Mouse (Mus musculus) cerebellum, adult 18-20 months (tissue): ENCODE results near the gene Runx2.

Source experiments
- DNase-seq, 2 experiments: peaks; one replicate each; pipeline ENCODE4 v3.0.0; 2021

The Runx2 gene

DNA sequence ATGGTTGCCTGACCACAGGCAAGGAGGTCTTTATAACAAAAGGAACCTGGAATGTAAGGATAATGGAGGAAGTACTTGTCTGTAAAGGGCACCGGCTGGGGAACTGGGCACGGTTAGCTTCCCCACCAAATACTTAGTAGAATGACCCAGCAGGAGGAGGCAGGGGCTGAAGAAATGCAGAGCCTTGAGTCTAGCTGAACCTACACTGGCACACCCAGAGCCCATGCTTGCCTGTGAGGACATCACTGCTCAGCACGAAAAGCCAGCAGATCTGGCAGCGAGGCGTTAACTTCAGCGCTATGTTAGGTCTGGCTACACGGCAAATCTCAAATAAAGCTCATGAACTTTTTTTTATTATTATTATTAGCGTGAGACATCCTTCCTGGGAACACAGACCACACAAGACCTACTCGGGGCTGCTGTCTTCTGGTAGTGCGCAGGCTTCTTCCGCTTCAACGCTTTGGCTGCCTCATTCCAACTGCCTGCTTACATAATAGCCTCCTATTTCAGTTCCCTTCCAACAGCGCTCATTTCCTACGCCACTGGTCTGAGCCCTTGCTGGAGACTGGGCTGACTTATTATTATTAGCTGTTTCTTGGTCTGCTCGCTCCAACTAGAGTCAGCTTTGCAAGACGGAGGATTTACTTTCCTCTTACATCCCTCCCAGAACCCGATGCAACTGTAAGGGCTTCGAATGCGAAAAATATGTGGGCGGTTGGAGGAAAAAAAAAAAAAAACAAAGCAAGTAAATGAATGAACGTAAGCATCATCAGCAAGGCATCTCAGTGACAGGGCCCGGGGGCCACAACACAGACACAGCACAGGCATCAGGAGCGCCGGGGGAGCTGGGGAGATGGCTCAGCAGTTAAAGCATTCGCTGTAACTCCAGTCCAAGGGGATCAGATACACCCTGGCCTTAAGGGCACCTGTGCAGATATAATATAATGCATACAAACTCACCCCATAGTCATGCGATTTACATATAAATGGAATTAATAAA lies 200.6 kb downstream of the Runx2 start:
- DNase-seq, result peak; percentile 83 to 88

DNA sequence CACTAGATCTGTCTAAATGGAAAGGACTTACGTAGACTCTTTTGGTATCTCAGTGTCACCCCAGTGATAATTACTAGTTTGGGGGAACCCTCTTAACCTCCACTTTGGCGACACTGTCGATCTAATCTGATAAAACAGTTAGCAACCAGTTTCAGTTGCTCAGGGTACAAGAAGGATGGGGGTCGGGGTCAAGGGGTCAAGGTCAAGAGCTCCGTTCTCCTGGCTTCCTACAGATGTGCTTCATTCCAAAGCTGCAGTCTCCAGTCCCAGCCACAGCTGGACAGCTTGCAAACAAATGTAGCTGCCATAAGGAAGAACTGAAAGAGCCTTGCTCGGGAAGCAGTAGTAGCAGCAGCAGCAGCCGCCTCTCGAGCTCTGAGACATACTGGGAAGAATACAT lies 202.0 kb downstream of the Runx2 start:
- peak in 1 of 2 experiments; percentile 17 for DNase-seq

DNA sequence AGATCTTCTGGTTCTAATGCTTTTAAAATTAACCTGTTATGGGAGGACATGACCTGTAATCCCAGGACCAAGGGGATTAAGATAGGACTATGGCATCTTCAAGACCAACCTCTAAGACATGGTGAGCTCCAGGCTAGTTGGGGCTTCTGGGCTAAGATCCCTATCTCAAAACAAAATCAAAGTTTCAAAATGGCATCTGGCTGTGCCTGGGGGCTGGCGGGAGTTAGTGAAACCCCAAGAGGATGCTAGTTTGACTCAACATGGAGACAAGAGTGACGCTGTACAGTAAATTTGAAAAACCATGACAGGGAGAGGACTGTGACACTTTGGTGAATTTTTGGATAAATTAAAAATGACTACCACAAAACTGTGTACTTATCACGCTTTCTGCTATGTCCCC lies 202.6 kb downstream of the Runx2 start:
- DNase-seq, result no peak

DNA sequence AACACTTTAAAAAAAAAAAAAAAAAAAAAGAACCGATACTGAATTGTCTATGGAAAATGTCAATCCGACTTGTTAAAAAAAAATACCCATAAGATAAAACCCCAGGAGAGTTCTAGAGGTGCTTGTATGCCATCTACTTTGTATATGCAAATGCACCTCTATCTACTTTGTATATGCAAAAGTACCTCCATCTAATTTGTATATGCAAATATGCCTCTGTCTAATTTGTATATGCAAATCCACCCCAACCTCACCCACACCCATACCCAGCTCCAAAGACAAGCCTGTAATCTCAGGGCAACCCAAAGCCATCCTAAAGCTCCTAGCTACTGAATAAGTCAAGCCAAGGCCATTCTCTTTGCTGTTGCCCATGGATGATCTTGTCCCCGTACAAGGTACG lies 203.1 kb downstream of the Runx2 start:
- DNase-seq, result no peak

DNA sequence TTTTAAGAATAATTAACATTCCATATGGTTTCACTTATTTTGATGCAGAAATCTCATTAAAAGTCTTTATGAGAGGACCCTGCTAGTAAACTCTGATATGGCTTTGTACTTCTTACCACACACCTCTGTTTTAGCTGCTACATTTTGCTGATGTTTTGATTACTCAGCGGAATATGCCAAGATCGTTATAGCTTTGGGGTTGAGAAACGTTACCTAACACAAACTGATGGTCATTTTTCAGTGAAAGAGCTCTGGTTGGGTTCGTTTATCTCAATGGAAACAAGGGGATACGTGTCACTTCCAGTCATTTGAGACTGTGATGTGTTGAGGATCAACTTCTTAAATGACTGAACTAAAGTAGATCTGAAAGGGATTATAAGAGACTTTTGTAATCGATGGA lies 203.8 kb downstream of the Runx2 start:
- no peak for DNase-seq

DNA sequence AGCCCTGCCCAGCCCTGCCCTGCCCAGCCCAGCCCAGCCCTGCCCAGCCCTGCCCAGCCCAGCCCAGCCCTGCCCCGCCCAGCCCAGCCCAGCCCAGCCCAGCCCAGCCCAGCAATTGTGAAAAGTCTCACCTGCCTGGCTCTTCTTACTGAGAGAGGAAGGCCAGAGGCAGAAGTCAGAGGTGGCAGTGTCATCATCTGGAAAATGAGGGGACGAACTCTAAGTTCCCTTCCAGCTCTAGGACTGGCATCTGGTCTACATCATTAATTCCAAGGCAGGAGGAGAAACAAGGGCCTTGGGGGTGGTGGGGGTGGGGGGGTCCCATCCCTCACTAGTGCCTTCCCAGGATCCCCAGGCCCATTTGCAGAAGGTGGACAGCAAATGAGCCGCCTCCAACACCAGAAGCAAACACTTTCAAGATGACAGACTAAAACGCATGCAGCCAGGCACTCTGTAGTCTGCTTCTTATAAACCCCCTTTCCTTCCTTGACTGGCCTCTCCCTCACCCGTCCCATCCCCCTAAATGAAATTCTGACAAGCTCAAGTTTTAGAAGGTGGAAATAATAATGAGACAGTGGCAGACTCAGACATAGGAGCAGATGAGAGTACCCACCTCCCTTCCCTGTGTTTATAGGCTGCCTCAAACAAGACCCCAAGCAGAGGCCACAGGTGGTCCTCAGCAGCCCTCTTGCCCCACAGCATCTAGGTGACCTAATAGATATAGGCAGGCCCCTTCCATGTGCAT lies 204.5 kb downstream of the Runx2 start:
- DNase-seq, result no peak

DNA sequence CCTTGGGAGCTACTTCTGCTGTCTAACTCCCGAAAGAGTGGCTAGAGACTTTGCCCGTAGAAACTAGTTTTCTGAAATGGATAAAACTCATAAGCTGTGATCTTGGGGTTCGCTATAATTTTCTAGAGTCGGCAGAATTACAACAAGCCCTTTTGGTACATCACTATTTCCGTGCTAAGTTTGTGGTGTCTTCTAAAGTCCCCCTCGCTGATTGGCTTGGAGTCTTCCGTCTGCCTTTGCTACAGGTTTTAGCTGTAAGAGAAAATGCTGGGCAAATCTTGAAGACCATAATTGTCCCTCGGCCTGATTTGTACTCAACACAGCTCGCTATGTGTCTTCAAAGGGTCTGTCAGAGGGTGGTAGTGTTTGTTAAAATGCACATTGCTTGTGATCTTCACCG lies 205.2 kb downstream of the Runx2 start:
- DNase-seq, result no peak

DNA sequence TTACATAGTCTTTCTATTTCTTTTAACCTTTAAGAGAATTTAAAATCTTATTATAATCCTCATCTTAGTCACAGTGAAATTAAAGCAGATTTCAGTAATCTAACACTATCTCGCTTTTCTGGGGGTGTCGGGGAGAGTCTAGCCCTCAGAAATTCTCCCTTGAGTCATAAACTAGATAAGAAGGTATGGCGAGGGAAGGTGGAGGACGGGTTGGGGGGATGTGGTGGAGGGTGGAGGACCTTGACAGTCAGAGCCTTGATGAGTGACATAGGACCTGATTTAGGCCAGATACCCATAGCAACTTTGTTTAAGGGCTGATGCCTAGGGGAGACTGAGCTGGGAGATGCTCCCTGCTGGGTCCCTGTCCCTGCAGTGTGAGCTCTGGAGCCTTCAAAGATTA lies 205.7 kb downstream of the Runx2 start:
- DNase-seq, result no peak

DNA sequence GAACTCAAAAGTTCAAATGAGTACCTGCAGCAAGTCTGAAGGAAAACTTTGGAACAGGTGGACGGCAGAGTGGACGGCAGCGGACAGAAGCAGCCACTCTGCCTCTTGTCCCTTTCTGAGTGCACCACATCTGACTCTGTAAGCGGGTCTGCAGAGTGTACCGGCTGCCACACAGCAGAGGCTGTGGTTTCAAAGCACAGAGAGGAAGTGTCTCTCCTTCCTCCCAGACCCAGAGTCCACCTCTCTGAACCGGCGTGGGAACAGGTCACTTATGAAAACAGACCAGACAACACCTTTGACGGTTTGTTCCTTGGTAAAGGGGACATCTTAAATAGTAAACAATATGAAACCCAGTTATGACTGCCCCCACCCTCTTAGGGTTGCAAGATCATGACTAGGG lies 207.2 kb downstream of the Runx2 start:
- no peak for DNase-seq

DNA sequence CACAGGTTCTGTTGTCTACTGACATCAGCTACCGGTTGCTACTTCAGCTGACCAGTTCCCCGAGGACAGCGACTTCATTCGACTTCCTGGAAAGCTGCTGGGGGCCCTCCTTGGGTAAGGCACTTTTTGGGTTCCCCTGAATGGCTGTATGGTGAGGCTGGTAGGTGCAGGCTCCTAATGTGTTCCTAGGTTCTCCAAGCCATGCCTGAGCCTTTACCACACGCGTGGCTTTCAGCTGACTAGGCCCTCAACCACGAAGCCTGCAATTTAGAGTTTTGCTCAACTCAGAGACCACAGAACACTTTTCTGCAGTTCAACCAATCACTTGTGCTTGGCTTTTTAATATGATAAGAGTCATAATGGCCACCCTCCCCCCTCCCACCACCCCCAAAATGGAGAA lies 208.4 kb downstream of the Runx2 start:
- DNase-seq, result no peak

DNA sequence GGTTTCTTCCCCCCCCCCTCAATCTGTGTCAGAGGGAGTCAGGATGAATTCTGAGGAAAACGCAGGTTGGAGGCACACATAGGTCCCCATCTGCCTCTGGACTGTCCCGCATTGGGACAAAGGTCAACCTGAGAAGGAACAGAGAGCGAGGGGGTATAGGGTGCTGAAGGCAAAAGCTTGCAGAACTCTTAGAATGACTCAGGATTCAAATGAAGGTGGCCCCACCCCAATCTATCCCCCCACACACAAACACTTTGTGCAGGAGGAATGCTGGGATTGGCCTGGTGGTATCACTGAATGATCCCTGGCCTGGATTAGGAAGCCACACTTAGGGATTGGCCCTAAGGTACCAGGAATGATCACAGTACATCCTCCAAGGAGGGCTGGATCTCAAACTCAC lies 208.8 kb downstream of the Runx2 start:
- DNase-seq, result no peak

DNA sequence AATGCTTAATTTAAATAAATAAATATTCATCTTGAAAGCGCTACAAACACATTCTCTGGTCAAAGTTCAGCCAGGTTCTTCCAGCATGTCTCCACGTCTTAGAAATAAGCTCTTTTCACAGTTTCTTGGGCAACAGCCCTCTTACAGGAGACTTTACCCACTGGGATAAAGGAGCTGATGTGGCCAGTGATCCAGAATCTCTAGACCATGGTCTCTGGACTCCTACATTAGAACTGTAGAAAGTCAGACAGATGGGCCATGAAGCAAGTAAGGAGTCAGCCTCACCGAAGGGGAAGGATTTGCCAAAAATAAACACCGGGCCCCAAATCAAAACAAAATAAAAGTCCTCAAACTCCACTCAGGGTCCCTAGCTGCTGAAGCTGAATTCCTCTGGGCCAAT lies 211.4 kb downstream of the Runx2 start:
- DNase-seq, result no peak

DNA sequence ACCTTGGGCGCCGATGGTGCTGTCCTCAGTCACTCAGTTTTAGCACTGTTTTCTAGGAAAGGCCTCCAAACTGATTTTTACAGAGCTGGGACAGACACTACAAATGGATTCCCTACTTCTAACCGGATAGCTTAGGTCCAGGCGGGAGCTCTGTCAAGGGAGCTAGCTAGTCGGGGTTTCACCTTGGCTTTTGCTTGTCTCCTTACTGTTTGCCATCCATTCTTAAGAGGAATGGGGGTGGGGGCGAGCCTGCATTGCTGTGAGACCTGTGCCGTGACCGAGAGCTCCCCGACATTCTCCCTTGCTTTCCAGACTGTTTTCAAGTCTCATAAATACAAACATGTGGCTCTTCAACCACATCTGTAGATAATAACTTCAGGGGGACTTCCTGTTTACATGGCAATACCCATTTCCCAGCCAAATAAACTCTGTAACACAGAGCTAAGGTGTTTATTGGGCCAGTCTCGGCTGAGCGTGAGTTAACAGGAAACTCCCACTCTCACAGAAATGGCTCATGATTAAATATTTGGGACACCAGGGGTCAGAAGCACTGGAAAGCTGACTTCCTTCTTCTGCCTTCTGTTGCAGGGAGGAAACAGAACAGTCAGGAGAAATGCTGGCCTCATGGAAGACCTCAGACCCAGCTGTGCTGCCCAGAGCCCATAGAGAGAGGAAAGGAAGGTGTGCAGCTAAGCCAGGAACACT lies 213.1 kb downstream of the Runx2 start:
- DNase-seq, result no peak

DNA sequence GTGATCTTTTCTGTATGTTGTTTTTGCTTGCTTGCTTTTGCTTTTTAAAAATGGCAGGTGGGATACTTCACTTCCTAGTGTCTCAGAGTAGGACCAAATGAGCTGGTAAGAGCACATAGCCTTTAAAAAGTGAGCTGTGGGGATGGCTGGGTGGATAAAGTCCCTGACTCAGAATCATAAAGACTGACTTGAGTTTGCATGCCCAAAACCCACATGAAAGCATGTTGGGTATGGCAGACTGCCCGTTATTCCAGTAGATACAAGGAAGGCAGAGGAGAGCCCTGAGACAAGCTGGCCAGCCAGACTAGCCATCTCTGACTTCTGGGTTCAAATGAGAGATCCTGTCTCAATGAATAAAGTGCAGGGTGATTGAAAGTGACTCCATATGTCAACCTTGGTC lies 214.7 kb downstream of the Runx2 start:
- no peak for DNase-seq

DNA sequence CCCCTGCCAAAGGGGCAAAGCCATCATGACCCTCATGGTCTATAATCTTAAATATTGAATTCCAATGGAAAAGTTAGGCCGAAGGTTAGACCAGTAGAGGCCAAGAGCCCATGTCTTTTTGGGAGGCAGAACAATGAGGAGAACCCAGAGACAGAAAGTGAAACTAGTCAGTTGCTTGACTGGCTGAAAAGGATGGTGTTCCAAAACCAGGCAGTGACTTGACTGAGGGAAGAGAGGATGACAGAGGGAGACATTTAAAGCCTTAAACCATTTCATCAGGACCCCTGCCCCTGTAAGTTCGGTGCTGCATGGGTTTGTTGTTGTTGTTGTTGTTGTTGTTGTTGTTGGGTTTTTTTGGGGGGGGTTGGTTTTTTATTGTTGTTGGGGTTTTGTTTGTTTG lies 215.5 kb downstream of the Runx2 start:
- no peak for DNase-seq

DNA sequence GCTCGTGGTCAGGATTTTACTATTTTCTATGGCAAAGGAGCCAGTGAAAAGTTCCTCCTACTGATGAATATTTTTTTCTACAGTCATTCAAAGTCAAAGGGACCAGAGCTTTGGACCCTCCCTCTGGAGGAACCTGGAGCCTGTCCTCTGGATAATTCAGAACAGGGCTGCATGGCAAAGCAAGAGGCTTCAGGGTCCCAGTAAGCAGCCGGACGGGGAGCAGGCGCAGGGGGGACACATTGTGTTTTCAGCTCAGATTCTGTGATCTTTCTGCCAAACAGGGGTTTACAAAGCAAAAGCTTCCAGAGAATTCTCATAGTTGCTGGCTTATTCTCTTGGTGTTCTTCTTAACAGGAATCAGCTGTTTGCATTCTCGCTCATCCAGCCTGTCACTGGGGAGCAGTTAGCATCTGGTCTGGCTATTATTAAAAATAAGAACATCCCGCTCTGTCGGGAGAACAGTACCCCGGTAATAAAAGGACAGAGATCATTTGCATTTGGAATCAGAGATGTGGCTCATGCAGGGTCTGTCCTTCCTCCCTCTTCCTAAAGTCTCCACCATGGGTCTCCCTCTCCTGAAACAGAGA lies 216.6 kb downstream of the Runx2 start:
- no peak for DNase-seq

DNA sequence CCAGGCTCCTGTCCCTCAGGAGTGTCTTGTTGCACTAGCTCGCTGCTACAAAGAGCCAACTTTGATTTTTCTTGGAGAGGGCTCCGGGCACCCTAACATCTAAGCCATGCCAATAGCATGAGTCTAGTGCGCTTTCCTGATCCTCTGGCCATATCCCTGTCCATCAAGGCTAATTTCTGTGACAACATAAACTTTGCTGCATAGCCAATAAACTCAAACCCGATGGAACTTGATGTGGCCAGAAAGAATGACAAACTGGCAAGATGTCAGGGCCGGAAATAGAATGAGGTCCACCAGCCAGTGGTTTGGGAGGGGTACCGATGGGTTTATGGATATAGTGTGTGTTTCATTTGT lies 221.9 kb downstream of the Runx2 start:
- no peak for DNase-seq

DNA sequence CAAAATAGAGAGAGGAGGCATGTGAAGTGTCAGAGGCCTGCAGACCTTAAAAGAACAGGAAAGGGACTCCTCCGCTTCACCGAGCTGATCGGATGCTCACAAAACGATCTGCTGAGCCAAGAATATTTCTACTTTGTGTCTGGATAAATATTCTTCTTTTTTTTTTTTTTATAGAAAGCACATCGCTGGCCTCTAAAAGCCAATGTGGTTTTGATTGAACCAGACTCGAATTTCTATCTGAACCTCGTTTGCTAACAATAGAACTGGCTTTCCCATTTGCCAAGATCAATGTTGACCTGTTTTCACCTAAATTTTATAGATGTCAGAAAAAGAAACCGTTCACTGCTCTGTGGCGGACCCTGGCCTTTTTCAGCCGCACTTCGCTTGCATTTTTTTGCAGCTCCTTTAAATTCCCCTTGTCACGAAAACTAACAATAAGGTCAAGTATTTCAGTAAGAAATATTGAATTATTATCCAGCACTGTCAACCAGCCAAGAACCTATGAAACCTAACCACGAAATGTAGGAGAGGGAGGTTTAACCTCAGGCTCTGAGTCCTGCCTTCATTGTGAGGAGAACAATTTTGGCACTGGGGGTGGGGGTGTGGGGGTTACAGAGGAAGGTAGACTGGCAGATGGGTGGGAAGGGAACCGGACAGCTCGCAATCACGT lies 222.4 kb downstream of the Runx2 start:
- DNase-seq, result no peak

DNA sequence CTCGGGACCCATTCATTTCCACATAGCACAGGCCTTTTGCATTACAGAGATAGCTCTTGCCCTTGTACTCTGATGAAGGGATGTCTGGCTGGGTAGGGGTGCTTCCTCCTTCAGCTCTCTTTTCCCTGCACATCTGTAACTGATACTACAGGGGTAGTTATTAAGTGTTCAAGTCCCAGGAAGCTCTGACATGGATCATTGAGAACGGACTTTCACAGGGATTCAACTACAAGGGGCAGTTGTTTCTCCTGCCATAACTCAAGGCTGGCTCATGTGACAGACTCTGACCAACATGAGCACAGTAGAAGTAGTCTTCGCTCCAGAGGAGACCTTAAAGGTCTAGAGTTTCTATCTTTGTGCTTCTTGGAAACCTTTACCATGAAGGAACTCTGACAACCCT lies 226.1 kb downstream of the Runx2 start:
- no peak for DNase-seq

DNA sequence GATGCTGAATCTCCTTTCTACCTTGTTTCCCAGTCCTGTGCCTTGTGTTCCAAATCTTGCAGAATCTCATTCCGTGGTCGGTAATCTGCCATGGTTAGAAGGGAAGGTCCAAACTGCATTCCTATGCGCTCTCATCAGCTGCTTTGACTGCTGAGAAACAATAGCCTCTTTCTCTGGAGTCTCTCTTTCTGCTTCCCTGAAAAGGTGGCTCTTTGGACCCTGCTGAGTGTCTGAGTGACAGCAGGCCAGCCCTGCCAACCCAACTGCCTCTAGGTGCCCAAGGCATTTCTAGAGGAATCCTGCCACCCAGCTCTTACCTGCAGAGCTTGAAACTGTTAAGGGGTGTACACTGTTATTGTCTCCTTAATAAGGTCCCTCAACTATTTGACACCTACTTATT lies 226.6 kb downstream of the Runx2 start:
- DNase-seq, result no peak

DNA sequence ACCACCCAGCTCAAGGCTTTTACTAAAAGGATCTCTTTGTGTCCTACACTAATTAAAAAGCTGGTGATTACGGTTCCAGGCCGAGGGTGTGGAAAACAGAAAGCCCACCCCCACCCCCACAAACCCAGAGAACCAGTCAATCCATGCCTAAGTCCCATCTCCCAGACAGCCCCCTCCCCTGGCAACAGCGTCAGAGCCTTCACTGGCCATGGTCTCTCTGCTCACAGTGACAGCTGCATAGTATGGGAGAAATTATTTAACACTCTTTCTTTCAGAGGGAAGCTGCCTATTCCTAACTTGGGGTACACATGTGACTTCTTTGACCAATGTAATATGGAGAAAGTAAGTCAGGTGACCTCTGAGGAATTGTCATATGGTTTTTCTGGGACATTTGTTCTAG lies 228.4 kb downstream of the Runx2 start:
- DNase-seq, result no peak

DNA sequence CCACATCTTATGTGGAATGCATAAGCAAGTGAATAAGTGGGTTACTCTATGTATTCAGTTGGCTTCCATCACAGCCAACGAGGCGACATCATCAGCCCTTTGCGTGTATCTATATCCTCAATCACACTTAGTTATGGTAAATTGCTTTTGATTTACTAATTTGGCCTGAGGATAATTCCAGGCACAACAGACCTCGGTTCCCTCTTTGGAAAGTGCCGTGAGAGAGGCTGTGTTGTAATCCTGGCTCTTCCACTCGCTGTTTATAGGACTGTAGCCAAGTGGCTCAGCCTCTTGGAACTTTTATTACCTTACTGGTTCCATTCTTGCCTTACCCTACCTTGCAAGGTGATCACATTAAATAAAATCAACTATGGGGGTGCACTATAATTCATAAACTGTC lies 229.8 kb downstream of the Runx2 start:
- no peak for DNase-seq

DNA sequence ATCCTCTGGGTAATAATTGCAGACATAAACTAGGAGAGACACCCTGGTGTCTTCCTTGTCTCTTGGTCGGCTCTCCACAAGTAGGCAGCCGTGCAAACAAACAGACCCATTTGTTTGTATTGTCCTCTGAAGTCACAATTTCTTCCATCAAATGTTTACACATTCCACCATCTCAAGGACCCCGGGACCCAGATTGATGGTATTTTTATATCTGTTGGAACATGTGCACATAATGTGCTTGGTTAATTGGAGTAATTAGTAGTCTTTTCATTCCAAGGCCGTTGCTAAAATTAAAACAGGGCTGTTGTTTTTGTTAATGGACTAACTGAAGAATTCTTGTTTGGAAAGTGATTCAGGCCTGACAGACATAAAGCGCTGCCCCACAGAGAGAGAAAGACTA lies 236.8 kb downstream of the Runx2 start:
- no peak for DNase-seq
